Mouse (Mus musculus) cortical plate, adult 2 months (tissue): ENCODE data around the gene Synj2. TPM values are rescaled to one million over a fixed set of nuclear protein-coding genes. Genes with fewer than 3 reads are reported as not detected.

Experiments
- H3K27ac ChIP-seq: fragments of 200-500 bp; 2 replicates; pipeline ENCODE4 v1.5.1; 2012; ENCODE audit warnings: low read length, control low read depth, inconsistent platforms; ENCODE audit not compliant: insufficient read depth
- H3K4me1 ChIP-seq: fragments of 200-500 bp; 2 replicates; pipeline ENCODE4 v1.6.1; 2011; ENCODE audit warnings: low read length; ENCODE audit not compliant: control insufficient read depth, insufficient read depth
- H3K4me3 ChIP-seq: fragments of 200-500 bp; 2 replicates; pipeline ENCODE4 v1.5.1; 2011; ENCODE audit warnings: mild to moderate bottlenecking, low read length, control low read depth; ENCODE audit not compliant: insufficient read depth
- CTCF ChIP-seq: fragments of 200-500 bp; IDR thresholded peaks from 2 replicates; pipeline ENCODE4 v1.5.1; 2011; ENCODE audit warnings: mild to moderate bottlenecking, control low read depth, low read length; ENCODE audit not compliant: insufficient read depth; ENCODE audit errors: extremely low read depth
- POLR2A ChIP-seq: fragments of 200-500 bp; IDR thresholded peaks from 2 replicates; pipeline ENCODE4 v1.6.1; 2011; ENCODE audit warnings: mild to moderate bottlenecking, low read length, control low read depth; ENCODE audit not compliant: insufficient read depth; ENCODE audit errors: extremely low read depth
- polyA plus RNA-seq: library from polyadenylated mRNA; depleted of rRNA; stranded (reverse); fragments of >200 nt; gene quantifications from 2 replicates; pipeline ENCODE4 v1.2.3, GENCODE M21; 2012; rRNA removed

Synj2 gene
- 37.7 and 39.6 TPM in 2 replicates for polyA plus RNA-seq

DNA sequence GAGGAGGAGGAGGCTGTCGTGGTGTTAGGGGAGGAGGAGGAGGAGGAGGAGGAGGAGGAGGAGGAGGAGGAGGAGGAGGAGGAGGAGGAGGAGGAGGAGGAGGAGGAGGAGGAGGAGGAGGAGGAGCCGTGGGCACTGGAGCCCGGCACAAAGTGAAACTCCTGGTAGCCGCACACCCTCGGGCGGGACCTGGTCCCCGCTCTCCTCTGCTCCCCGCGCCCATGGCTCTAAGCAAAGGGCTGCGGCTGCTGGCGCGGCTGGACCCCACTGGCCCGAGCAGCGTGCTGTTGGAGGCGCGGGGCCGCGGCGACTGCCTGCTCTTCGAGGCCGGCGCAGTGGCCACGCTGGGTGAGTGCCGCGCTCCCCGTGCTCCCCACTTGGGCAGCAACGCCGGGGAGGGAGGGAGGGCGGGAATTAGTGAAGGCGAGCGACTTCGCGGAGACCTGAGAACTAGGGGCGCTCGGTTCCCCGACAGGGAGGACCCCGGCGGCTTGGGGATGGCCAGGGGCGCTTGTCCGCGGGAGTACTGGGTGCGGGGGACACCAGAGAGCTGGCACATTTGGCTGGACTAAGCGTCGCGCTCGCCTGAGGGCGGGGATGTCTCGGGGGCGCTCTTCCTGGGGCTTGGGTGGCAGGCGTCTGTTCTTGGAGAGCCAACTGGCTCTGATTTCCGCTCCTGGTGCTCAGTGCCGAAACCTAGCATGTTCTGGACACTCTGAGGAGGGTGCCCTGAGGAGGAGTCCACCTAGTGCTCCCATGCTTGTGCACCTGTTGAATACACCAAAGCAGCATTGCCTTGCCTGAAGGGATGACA, at the start of gene Synj2:
Synj2 (plus strand) TSS at position 51 of the 814 bp plus-strand sequence.
- H3K4me3 ChIP-seq, result peak within 1 kb of the TSS; percentile 43
- H3K4me1 ChIP-seq, result no peaks in the 10 kb centered on the region
- no peak within 1 kb of the TSS for H3K27ac ChIP-seq
- TF ChIP-seq CTCF (no peak), POLR2A (no peak)

DNA sequence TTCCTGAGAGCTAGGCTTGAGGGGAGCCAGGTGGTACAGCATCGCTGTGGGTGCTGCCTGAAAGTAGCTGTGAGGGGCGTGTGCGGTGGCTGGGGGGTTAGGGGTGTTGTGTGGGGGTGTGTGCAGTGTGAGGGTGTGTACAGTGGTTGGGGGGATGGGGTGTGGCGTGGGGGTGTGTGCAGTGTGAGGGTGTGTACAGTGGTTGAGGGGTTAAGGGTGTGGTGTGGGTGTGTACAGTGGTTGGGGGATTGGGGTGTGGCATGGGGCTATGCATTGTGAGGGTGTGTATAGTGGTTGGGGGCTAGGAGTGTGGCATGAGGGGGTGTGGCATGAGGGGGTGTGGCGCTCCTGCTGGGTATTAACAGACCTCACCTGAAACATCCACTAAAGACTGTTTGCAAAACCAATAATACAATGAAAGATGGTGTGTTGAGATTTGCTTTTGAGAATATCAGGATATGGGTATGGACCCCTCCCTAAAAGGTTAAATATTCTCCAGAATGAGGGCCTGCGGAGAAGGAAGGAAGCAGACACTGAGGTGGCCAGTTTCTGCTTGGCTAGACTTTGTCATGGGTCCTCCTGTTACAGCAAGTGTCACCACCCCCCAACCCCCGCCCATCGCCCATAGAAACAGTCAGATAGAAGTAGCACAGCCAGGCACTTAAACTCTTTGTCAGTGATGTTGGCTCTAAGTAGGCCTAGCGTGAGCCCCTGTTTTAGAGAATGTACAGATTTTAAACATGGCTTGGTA, 49.0 kb upstream of the Synj2 start:
- Histone ChIP-seq H3K27ac (no peak overlapping the region), H3K4me3 (no peak overlapping the region), H3K4me1 (peaks cover 4% of the 10 kb centered on the region; the same call in 1 of the 2 replicates)
- TF ChIP-seq CTCF (no peak), POLR2A (no peak)

DNA sequence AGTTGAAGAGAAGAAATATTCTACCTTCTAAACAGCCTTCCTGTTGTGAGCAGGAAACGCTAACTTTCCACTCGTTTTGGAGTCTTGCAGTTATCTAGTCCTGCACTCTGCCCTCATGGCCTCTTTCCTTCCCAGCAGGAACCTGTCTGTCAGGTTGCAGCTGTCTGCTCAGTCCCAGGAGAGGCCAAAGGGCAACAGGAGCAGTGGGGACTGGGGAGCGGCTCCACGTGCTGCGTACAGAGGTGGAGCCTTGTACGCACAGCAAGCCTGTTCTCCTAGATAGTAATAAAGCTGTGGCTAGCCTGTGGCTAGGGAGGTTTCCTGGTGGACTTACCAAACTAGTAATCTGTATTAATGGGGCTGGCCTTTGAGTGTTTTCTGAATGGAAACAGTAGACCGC, 48.0 kb upstream of the Synj2 start:
- Histone ChIP-seq H3K27ac (no peak overlapping the region), H3K4me1 (0 out of 2 replicates have a peak, but pooled peaks cover 3% of the 10 kb centered on the region), H3K4me3 (no peak overlapping the region)
- TF ChIP-seq CTCF (no peak), POLR2A (no peak)

DNA sequence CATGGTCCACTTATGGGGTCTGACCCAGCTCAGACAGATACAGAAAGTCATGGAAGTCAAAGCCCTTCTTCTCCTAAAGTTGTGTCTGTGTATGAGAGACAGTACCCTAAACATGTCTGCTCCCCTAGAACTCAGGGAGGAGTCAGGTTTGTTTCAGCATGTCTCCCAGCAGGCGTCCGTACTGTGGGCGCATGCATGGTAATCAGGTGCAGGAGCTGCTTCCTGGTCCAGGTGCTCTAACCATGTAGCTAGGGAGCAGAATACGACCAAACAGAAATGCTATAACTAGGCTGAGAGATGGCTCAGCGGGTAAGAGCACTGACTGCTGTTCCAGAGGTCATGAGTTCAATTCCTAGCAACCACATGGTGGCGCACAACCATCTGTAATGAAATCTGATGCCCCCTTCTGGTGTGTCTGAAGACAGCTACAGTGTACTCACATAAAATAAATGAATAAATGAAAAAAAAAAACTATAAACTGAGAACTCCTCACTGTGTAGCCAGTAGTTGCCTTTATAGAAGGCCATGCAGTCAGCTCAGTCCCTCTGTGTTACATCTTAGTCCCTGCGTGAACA, 47.4 kb upstream of the Synj2 start:
- H3K4me1 ChIP-seq, result 0 out of 2 replicates have a peak, but pooled peaks cover 3% of the 10 kb centered on the region
- TF ChIP-seq CTCF (no peak), POLR2A (no peak)
- H3K27ac ChIP-seq, result no peak overlapping the region
- no peak overlapping the region for H3K4me3 ChIP-seq

DNA sequence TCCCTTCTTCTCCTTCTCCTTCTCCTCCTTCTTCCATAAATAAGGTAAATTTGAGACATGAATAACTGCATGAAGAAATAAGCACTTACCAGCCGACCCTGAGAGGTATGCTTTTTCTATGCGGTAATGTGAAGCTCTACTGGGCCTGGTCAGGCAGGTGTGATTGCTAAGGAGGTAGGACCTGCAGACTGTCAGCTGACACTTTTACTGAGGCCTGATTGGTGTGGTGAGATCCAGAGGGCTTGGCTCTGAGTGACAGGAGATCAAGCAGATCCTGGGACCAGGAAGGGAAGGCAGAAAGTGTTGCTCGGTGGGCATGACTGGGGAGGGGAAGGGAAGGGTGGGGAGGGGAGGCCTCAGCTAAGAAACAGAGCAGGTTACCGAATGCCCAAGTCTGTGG, 45.0 kb upstream of the Synj2 start:
- TF ChIP-seq POLR2A (no peak), CTCF (no peak)
- no peak overlapping the region for H3K27ac ChIP-seq
- H3K4me1 ChIP-seq, result 0 out of 2 replicates have a peak, but pooled peaks cover 3% of the 10 kb centered on the region
- H3K4me3 ChIP-seq, result no peak overlapping the region

DNA sequence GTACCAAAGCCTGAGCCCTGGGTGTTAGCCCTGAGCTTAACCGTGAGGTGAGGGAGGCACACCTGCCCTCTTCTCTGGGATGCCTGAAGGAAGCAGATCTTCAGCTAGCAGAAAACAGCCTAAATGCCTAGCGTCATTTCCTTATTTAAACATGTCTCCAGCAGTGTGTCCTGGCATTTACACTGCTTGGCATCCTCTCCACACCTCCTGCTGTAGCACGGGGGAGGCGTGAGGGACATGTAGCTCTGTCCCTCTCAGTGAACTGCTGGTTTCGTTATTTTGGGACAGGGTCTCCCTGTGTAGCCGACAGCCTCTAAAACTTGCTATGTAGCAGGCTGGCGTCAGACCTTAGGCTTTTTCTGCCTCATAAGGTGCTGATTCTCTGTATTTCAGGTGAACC, 44.5 kb upstream of the Synj2 start:
- Histone ChIP-seq H3K4me3 (no peak overlapping the region), H3K4me1 (0 out of 2 replicates have a peak, but pooled peaks cover 3% of the 10 kb centered on the region), H3K27ac (no peak overlapping the region)
- no peak for TF ChIP-seq CTCF
- TF ChIP-seq POLR2A, result no peak

DNA sequence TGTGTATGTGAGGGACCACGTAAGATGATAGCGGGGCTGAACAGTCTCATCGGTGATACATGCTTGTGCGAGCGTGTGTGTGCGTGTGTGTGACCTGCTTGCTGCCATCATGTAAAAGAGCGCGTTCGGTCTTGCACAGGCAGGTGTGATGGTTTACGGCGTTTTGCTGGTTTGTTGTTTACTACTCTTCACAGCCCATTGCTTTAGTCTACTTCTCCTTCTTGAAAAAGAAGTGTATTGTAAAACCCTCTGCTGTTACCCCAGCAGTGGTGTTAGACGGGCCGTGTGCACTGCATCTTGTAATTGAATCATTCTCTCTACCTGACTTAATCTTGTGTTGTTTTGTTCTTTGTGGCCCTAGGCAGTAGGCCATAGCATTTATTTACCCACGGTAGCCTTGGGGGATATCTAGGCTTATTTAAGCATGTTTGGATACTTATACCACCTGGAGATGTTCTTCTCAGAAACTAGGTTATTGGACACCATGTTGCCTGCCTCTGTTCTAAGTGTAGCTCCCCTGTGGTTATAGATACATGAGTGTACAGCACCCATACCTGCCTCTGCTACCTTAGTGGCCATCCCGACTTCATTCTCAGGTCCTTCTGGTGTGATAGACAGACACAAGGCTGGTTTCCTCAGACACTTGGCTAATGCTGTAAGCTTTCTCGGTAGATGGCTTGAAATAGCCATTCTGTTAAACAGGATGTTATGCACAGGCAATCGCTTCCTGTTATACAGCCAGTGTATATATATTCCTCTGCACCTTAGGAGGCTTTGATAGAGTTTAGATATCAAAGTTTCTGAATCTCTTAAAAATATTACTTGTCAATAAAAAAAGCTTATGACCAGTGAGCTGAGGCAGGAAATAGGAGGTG, 43.5 kb upstream of the Synj2 start:
- 0 out of 2 replicates have a peak, but pooled peaks cover 3% of the 10 kb centered on the region for H3K4me1 ChIP-seq
- TF ChIP-seq POLR2A, result no peak
- TF ChIP-seq CTCF, result no peak
- H3K27ac ChIP-seq, result no peak overlapping the region
- no peak overlapping the region for H3K4me3 ChIP-seq

DNA sequence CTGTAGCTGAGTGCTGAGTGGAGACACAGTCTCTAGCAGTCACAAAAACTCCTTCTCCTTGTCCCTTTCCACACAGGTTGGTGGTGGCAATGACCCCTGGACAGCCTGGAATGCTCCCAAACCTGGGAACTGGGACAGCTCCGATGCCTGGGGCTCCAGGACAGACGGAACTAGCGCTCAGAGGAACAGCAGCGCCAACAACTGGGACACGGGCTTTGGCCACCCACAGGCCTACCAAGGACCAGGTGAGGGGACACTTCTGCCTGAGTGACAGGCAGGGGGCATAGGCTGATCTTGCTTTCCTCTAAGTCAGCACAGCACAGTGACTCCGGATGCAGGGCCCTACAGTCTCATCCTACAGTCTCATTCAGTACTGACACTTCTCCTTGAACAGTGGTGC, 41.8 kb upstream of the Synj2 start:
- 0 out of 2 replicates have a peak, but pooled peaks cover 3% of the 10 kb centered on the region for H3K4me1 ChIP-seq
- TF ChIP-seq CTCF (no peak), POLR2A (no peak)
- no peak overlapping the region for H3K27ac ChIP-seq
- H3K4me3 ChIP-seq, result no peak overlapping the region
